Mouse (Mus musculus): Measurements from ENCODE around the gene Lhb. TPM values are rescaled to one million over a fixed set of nuclear protein-coding genes. Genes with fewer than 3 reads are reported as not detected.

The Lhb gene
- polyA plus RNA-seq, 1 experiment, result not detected

DNA sequence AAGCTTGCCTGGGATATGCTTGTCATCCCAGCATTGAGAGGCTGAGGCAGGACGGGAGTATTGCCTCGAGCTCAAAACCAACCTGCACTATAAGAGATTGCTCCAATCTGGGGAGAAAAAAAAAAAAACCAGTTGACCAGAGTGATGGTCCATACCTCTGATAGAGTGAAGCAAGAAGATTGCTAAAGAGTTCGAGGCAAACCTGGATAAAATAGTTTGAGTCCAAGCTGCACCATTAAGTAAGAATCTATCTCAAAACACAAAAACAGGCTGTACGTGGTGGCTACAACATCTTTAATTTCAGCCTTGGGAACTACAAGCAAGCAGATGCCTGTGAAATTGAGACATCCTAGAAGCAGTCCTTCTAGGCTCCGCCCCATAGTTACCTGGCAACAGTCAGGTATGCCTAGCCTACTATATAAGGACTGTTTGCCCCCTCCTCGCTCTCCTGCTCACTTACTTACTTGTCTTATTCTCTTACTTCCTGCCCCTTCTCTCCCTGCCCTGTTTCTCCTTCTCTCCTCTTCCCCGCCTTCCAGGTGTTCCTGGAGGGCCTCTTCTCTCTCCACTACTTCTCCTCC is 46.6 kb downstream of the Lhb start:
- H3K4me1 ChIP-seq (ENCODE audit: control insufficient read depth, insufficient read depth, insufficient read length, low read length), result peaks cover 6% of the 10 kb centered on the region

DNA sequence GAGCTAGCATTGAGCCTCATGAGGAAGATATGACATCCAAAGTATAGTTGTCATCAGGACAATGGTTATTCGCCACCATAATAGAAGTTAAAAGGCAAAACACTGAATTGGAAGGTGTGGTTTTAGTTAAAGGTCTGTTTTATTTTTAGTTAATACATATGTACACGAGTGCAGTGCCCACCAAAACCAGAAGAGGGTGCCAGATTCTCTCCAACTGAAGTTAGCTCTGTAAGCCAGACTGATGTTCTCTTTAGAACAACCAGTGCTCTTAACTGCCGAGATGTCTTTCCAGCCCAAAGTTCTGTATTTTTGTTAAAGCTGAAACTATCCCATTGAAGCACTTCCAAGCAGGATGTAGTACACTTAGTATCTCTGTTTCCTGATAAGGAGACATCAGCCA is 50.2 kb downstream of the Lhb start:
- H3K27ac ChIP-seq (replicated peaks; ENCODE audit: low read depth, low read length), result no peak overlapping the region
- peaks cover 3% of the 10 kb centered on the region for H3K4me1 ChIP-seq (ENCODE audit: control insufficient read depth, insufficient read depth, insufficient read length, low read length)
- no peak overlapping the region for H3K4me3 ChIP-seq (ENCODE audit: insufficient read depth, low read depth, low read length)

More for the DNA sequence above, 46.6 kb downstream of the Lhb start:
- Histone ChIP-seq H3K4me3 (ENCODE audit: insufficient read depth, low read depth, low read length) (peak overlapping the region; percentile 61), H3K27ac (replicated peaks; ENCODE audit: low read depth, low read length) (no peak overlapping the region)

Other genes with a start within 250 kb of the Lhb start
- gene Gfy, start 241.3 kb upstream of the Lhb start, polyA plus RNA-seq (2012; ENCODE audit: insufficient read depth, insufficient read length, missing spikeins), result not detected in 2 replicates
- gene Pth2, start 239.8 kb upstream of the Lhb start, polyA plus RNA-seq (2012; ENCODE audit: insufficient read depth, insufficient read length, missing spikeins), result not detected in 2 replicates
- gene Ccdc155, start 215.9 kb upstream of the Lhb start, polyA plus RNA-seq (2012; ENCODE audit: insufficient read depth, insufficient read length, missing spikeins), result not detected in 2 replicates
- not detected in 2 replicates for gene Dkkl1, start 208.7 kb upstream of the Lhb start, polyA plus RNA-seq (2012; ENCODE audit: insufficient read depth, insufficient read length, missing spikeins)
- gene Tead2, start 205.1 kb upstream of the Lhb start, polyA plus RNA-seq (2012; ENCODE audit: insufficient read depth, insufficient read length, missing spikeins), result 3.2 and 4.9 TPM in 2 replicates
- gene Cd37, start 181.7 kb upstream of the Lhb start, polyA plus RNA-seq (2012; ENCODE audit: insufficient read depth, insufficient read length, missing spikeins), result 4.1 and 4.5 TPM in 2 replicates
- gene Slc6a16, start 179.7 kb upstream of the Lhb start, polyA plus RNA-seq (2012; ENCODE audit: insufficient read depth, insufficient read length, missing spikeins), result not detected in 2 replicates
- not detected in 2 replicates for gene Slc6a21, start 143.3 kb upstream of the Lhb start, polyA plus RNA-seq (2012; ENCODE audit: insufficient read depth, insufficient read length, missing spikeins)
- gene Trpm4, start 87.0 kb upstream of the Lhb start, polyA plus RNA-seq (2012; ENCODE audit: insufficient read depth, insufficient read length, missing spikeins), result 4.0 and 5.0 TPM in 2 replicates
- gene Hrc, start 85.5 kb upstream of the Lhb start, polyA plus RNA-seq (2012; ENCODE audit: insufficient read depth, insufficient read length, missing spikeins), result 8.1 and 16.2 TPM in 2 replicates
- gene Ppfia3, start 53.8 kb upstream of the Lhb start, polyA plus RNA-seq (2012; ENCODE audit: insufficient read depth, insufficient read length, missing spikeins), result not detected in 2 replicates
- gene Lin7b, start 50.2 kb upstream of the Lhb start, polyA plus RNA-seq (2012; ENCODE audit: insufficient read depth, insufficient read length, missing spikeins), result not detected in 2 replicates
- gene Snrnp70, start 25.1 kb upstream of the Lhb start, polyA plus RNA-seq (2012; ENCODE audit: insufficient read depth, insufficient read length, missing spikeins), result 69.0 and 82.7 TPM in 2 replicates
- gene Kcna7, start 15.2 kb upstream of the Lhb start, polyA plus RNA-seq (2012; ENCODE audit: insufficient read depth, insufficient read length, missing spikeins), result 1.0 TPM in 1 of 2 replicates, not detected in the other
- not detected in 2 replicates for gene Ntf5, start 7.1 kb upstream of the Lhb start, polyA plus RNA-seq (2012; ENCODE audit: insufficient read depth, insufficient read length, missing spikeins)
- 90.6 and 112 TPM in 2 replicates for gene Gys1, start 14.0 kb downstream of the Lhb start, polyA plus RNA-seq (2012; ENCODE audit: insufficient read depth, insufficient read length, missing spikeins)
- 75.4 and 79.6 TPM in 2 replicates for gene Ruvbl2, start 17.3 kb downstream of the Lhb start, polyA plus RNA-seq (2012; ENCODE audit: insufficient read depth, insufficient read length, missing spikeins)
- gene Ftl1, start 39.1 kb downstream of the Lhb start, polyA plus RNA-seq (2012; ENCODE audit: insufficient read depth, insufficient read length, missing spikeins), result 1,179 and 1,214 TPM in 2 replicates
- gene Bax, start 46.1 kb downstream of the Lhb start, polyA plus RNA-seq (2012; ENCODE audit: insufficient read depth, insufficient read length, missing spikeins), result 20.1 and 26.9 TPM in 2 replicates
- not detected in 2 replicates for gene Tulp2, start 61.1 kb downstream of the Lhb start, polyA plus RNA-seq (2012; ENCODE audit: insufficient read depth, insufficient read length, missing spikeins)
- 6.9 TPM in 1 of 2 replicates, not detected in the other for gene Gm45808, start 66.0 kb downstream of the Lhb start, polyA plus RNA-seq (2012; ENCODE audit: insufficient read depth, insufficient read length, missing spikeins)
- gene Dhdh, start 68.0 kb downstream of the Lhb start, polyA plus RNA-seq (2012; ENCODE audit: insufficient read depth, insufficient read length, missing spikeins), result 145 and 190 TPM in 2 replicates
- 78.6 and 108 TPM in 2 replicates for gene Nucb1, start 89.6 kb downstream of the Lhb start, polyA plus RNA-seq (2012; ENCODE audit: insufficient read depth, insufficient read length, missing spikeins)
- 12.6 and 24.6 TPM in 2 replicates for gene Ppp1r15a, start 105.4 kb downstream of the Lhb start, polyA plus RNA-seq (2012; ENCODE audit: insufficient read depth, insufficient read length, missing spikeins)
- 1.9 and 3.3 TPM in 2 replicates for gene Plekha4, start 105.5 kb downstream of the Lhb start, polyA plus RNA-seq (2012; ENCODE audit: insufficient read depth, insufficient read length, missing spikeins)
- gene Hsd17b14, start 134.1 kb downstream of the Lhb start, polyA plus RNA-seq (2012; ENCODE audit: insufficient read depth, insufficient read length, missing spikeins), result not detected in 2 replicates
- 82.0 and 135 TPM in 2 replicates for gene Bcat2, start 149.3 kb downstream of the Lhb start, polyA plus RNA-seq (2012; ENCODE audit: insufficient read depth, insufficient read length, missing spikeins)
- 2.0 TPM in 1 of 2 replicates, not detected in the other for gene Fgf21, start 194.7 kb downstream of the Lhb start, polyA plus RNA-seq (2012; ENCODE audit: insufficient read depth, insufficient read length, missing spikeins)
- gene Fut1, start 196.5 kb downstream of the Lhb start, polyA plus RNA-seq (2012; ENCODE audit: insufficient read depth, insufficient read length, missing spikeins), result not detected in 2 replicates
- gene Izumo1, start 201.0 kb downstream of the Lhb start, polyA plus RNA-seq (2012; ENCODE audit: insufficient read depth, insufficient read length, missing spikeins), result 0.63 TPM in 1 of 2 replicates, not detected in the other
- gene Rasip1, start 206.7 kb downstream of the Lhb start, polyA plus RNA-seq (2012; ENCODE audit: insufficient read depth, insufficient read length, missing spikeins), result 4.3 and 9.3 TPM in 2 replicates
- gene Mamstr, start 219.2 kb downstream of the Lhb start, polyA plus RNA-seq (2012; ENCODE audit: insufficient read depth, insufficient read length, missing spikeins), result 1.5 TPM in 1 of 2 replicates, not detected in the other
- gene Fut2, start 245.6 kb downstream of the Lhb start, polyA plus RNA-seq (2012; ENCODE audit: insufficient read depth, insufficient read length, missing spikeins), result not detected in 2 replicates